Mouse (Mus musculus) C2C12 (cell line): Measurements from ENCODE around the gene Snx1.

ENCODE experiments used
- CEBPB ChIP-seq: IDR thresholded peaks from one replicate; pipeline ENCODE4 v1.6.1; 2011; ENCODE audit warnings: low read depth, mild to moderate bottlenecking, control low read depth, moderate library complexity
- CTCF ChIP-seq: IDR thresholded peaks from one replicate; pipeline ENCODE4 v1.5.1; 2011; ENCODE audit not compliant: control insufficient read depth, insufficient read depth, insufficient read length
- FOSL1 ChIP-seq: IDR thresholded peaks from one replicate; pipeline ENCODE4 v1.8.0; 2011; ENCODE audit warnings: mild to moderate bottlenecking, low read length; ENCODE audit not compliant: poor library complexity, insufficient read depth, severe bottlenecking
- MAX ChIP-seq: IDR thresholded peaks from one replicate; pipeline ENCODE4 v1.6.1; 2011; ENCODE audit warnings: mild to moderate bottlenecking, control low read depth
- MYOD1 ChIP-seq: IDR thresholded peaks from one replicate; pipeline ENCODE4 v1.6.1; 2011; ENCODE audit warnings: low read depth; ENCODE audit not compliant: control insufficient read depth, insufficient read length
- MYOG ChIP-seq: IDR thresholded peaks from one replicate; pipeline ENCODE4 v1.6.1; 2011; ENCODE audit not compliant: control insufficient read depth, insufficient read length; ENCODE audit errors: extremely low read depth
- USF1 ChIP-seq: IDR thresholded peaks from one replicate; pipeline ENCODE4 v1.6.1; 2011; ENCODE audit warnings: low read depth, mild to moderate bottlenecking, control low read depth, moderate library complexity

DNA sequence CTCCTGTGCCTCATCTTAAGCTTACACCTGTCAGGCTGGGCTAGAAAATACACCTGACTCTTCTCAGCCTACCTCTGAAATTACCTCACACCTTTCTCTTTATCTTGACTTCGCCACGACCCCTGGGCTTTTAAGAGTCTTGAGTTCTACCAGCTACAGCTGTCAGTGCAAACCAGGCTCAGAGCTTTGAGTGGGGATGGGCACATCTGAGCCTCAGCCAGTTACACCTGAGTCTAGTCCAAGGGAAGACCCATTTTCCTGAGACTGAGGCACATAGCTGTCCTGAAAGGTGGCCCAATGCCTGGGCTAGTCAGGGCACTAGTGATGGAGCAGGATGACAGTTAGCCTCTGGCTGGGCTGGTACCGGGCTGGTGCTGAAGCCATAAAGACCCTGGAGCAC lies 59.6 kb downstream of the Snx1 start:
- no peak for TF ChIP-seq CEBPB
- TF ChIP-seq USF1, result no peak
- no peak for TF ChIP-seq CTCF
- no peak for TF ChIP-seq MAX
- TF ChIP-seq MYOG, result no peak
- TF ChIP-seq FOSL1, result no peak
- no peak for TF ChIP-seq MYOD1
